Mouse (Mus musculus): ENCODE data around the gene Zfp367. TPM values are rescaled to one million over a fixed set of nuclear protein-coding genes. Genes with fewer than 3 reads are reported as not detected.
A peak's percentile ranks its signal among the peaks of the same experiment; 100 is the strongest.

The Zfp367 gene
- polyA plus RNA-seq, 1 experiment from 2014 or later = 3.8 TPM

GRCm38 (mm10) chr13:64129616-64130375, 23.2 kb downstream of the Zfp367 start:
- Histone ChIP-seq H3K9ac (replicated peaks; ENCODE audit: low read depth, low read length) (peak overlapping the region; percentile 48; the same call in 1 of the 2 replicates), H3K4me1 (ENCODE audit: control insufficient read depth, insufficient read depth, low read length) (0 out of 2 replicates have a peak, but pooled peaks cover 3% of the 10 kb centered on the region), H3K27ac (ENCODE audit: low read depth, low read length) (no peak overlapping the region), H3K27me3 (ENCODE audit: control insufficient read depth, insufficient read depth, low read length) (no peaks in the 10 kb centered on the region), H3K9me3 (ENCODE audit: control insufficient read depth, low read length) (no peaks in the 10 kb centered on the region), H3K4me3 (ENCODE audit: low read depth, low read length) (peak overlapping the region; percentile 48), H3K4me2 (ENCODE audit: low read depth, low read length) (peak overlapping the region; percentile 75), H3K36me3 (ENCODE audit: control insufficient read depth, insufficient read depth, low read length) (no peaks in the 10 kb centered on the region)
- WGBS = 37% methylated on average over 15 of the region's 15 CpGs
- peak; percentile 80; the same call in 1 of the 2 replicates for ATAC-seq (ENCODE audit: low read depth)

GRCm38 (mm10) chr13:64128858-64129615, 24.0 kb downstream of the Zfp367 start, which contains the start of gene Slc35d2:
TSS of gene Slc35d2 (minus strand) at chr13:64129368.
- H3K4me1 ChIP-seq (ENCODE audit: control insufficient read depth, insufficient read depth, low read length) = 0 out of 2 replicates have a peak, but pooled peaks cover 3% of the 10 kb centered on the region
- no peaks in the 10 kb centered on the region for H3K27me3 ChIP-seq (ENCODE audit: control insufficient read depth, insufficient read depth, low read length)
- WGBS = 9% methylated on average over 44 of the region's 44 CpGs
- H3K4me2 ChIP-seq (ENCODE audit: low read depth, low read length) = peak within 1 kb of the TSS; percentile 75
- H3K27ac ChIP-seq (ENCODE audit: low read depth, low read length) = no peak within 1 kb of the TSS
- no peaks in the 10 kb centered on the region for H3K36me3 ChIP-seq (ENCODE audit: control insufficient read depth, insufficient read depth, low read length)
- no peaks in the 10 kb centered on the region for H3K9me3 ChIP-seq (ENCODE audit: control insufficient read depth, low read length)
- ATAC-seq (ENCODE audit: low read depth) = peak; percentile 85
- H3K9ac ChIP-seq (replicated peaks; ENCODE audit: low read depth, low read length) = peak within 1 kb of the TSS; percentile 48
- peak within 1 kb of the TSS; percentile 48 for H3K4me3 ChIP-seq (ENCODE audit: low read depth, low read length)

GRCm38 (mm10) chr13:64126316-64126715, 26.7 kb downstream of the Zfp367 start:
- Histone ChIP-seq H3K4me1 (ENCODE audit: control insufficient read depth, insufficient read depth, low read length) (0 out of 2 replicates have a peak, but pooled peaks cover 3% of the 10 kb centered on the region), H3K36me3 (ENCODE audit: control insufficient read depth, insufficient read depth, low read length) (no peaks in the 10 kb centered on the region), H3K27me3 (ENCODE audit: control insufficient read depth, insufficient read depth, low read length) (no peaks in the 10 kb centered on the region), H3K27ac (ENCODE audit: low read depth, low read length) (no peak overlapping the region), H3K9ac (replicated peaks; ENCODE audit: low read depth, low read length) (no peak overlapping the region), H3K4me2 (ENCODE audit: low read depth, low read length) (no peak overlapping the region), H3K4me3 (ENCODE audit: low read depth, low read length) (no peak overlapping the region), H3K9me3 (ENCODE audit: control insufficient read depth, low read length) (no peaks in the 10 kb centered on the region)
- WGBS = 72% methylated on average over 4 of the region's 4 CpGs
- ATAC-seq (ENCODE audit: low read depth) = no peak

GRCm38 (mm10) chr13:64124886-64125285, 28.1 kb downstream of the Zfp367 start:
- H3K9ac ChIP-seq (replicated peaks; ENCODE audit: low read depth, low read length) = no peak overlapping the region
- 0 out of 2 replicates have a peak, but pooled peaks cover 3% of the 10 kb centered on the region for H3K4me1 ChIP-seq (ENCODE audit: control insufficient read depth, insufficient read depth, low read length)
- 89% methylated on average over 6 of the region's 6 CpGs for WGBS
- H3K36me3 ChIP-seq (ENCODE audit: control insufficient read depth, insufficient read depth, low read length) = no peaks in the 10 kb centered on the region
- no peak overlapping the region for H3K4me3 ChIP-seq (ENCODE audit: low read depth, low read length)
- H3K4me2 ChIP-seq (ENCODE audit: low read depth, low read length) = no peak overlapping the region
- ATAC-seq (ENCODE audit: low read depth) = no peak
- H3K27me3 ChIP-seq (ENCODE audit: control insufficient read depth, insufficient read depth, low read length) = no peaks in the 10 kb centered on the region
- no peaks in the 10 kb centered on the region for H3K9me3 ChIP-seq (ENCODE audit: control insufficient read depth, low read length)
- no peak overlapping the region for H3K27ac ChIP-seq (ENCODE audit: low read depth, low read length)

- Histone ChIP-seq H3K27ac (ENCODE audit: low read depth, low read length) (no peak overlapping the region), H3K4me2 (ENCODE audit: low read depth, low read length) (no peak overlapping the region), H3K36me3 (ENCODE audit: control insufficient read depth, insufficient read depth, low read length) (no peaks in the 10 kb centered on the region), H3K9me3 (ENCODE audit: control insufficient read depth, low read length) (no peaks in the 10 kb centered on the region), H3K4me3 (ENCODE audit: low read depth, low read length) (no peak overlapping the region), H3K4me1 (ENCODE audit: control insufficient read depth, insufficient read depth, low read length) (no peaks in the 10 kb centered on the region), H3K9ac (replicated peaks; ENCODE audit: low read depth, low read length) (no peak overlapping the region), H3K27me3 (ENCODE audit: control insufficient read depth, insufficient read depth, low read length) (no peaks in the 10 kb centered on the region)
- no peak for ATAC-seq (ENCODE audit: low read depth)
- 28% methylated on average over 6 of the region's 6 CpGs for WGBS
Observed at GRCm38 (mm10) chr13:64123491-64124188, 29.4 kb downstream of the Zfp367 start.

- ATAC-seq (ENCODE audit: low read depth) = no peak
- no peak overlapping the region for H3K4me2 ChIP-seq (ENCODE audit: low read depth, low read length)
- H3K9ac ChIP-seq (replicated peaks; ENCODE audit: low read depth, low read length) = no peak overlapping the region
- H3K4me3 ChIP-seq (ENCODE audit: low read depth, low read length) = no peak overlapping the region
- no peaks in the 10 kb centered on the region for H3K4me1 ChIP-seq (ENCODE audit: control insufficient read depth, insufficient read depth, low read length)
- WGBS = 75% methylated on average over 4 of the region's 4 CpGs
- H3K36me3 ChIP-seq (ENCODE audit: control insufficient read depth, insufficient read depth, low read length) = no peaks in the 10 kb centered on the region
- H3K27me3 ChIP-seq (ENCODE audit: control insufficient read depth, insufficient read depth, low read length) = no peaks in the 10 kb centered on the region
- no peak overlapping the region for H3K27ac ChIP-seq (ENCODE audit: low read depth, low read length)
- no peaks in the 10 kb centered on the region for H3K9me3 ChIP-seq (ENCODE audit: control insufficient read depth, low read length)
Observed at GRCm38 (mm10) chr13:64120760-64121159, 32.2 kb downstream of the Zfp367 start.

GRCm38 (mm10) chr13:64117442-64117841, 35.6 kb downstream of the Zfp367 start:
- H3K4me2 ChIP-seq (ENCODE audit: low read depth, low read length) = no peak overlapping the region
- ATAC-seq (ENCODE audit: low read depth) = no peak
- H3K27ac ChIP-seq (ENCODE audit: low read depth, low read length) = no peak overlapping the region
- no peaks in the 10 kb centered on the region for H3K4me1 ChIP-seq (ENCODE audit: control insufficient read depth, insufficient read depth, low read length)
- no peak overlapping the region for H3K9ac ChIP-seq (replicated peaks; ENCODE audit: low read depth, low read length)
- H3K9me3 ChIP-seq (ENCODE audit: control insufficient read depth, low read length) = no peaks in the 10 kb centered on the region
- H3K36me3 ChIP-seq (ENCODE audit: control insufficient read depth, insufficient read depth, low read length) = no peaks in the 10 kb centered on the region
- 66% methylated on average over 2 of the region's 2 CpGs for WGBS
- H3K27me3 ChIP-seq (ENCODE audit: control insufficient read depth, insufficient read depth, low read length) = no peaks in the 10 kb centered on the region
- no peak overlapping the region for H3K4me3 ChIP-seq (ENCODE audit: low read depth, low read length)

GRCm38 (mm10) chr13:64110421-64110820, 42.6 kb downstream of the Zfp367 start:
- H3K9me3 ChIP-seq (ENCODE audit: control insufficient read depth, low read length) = no peaks in the 10 kb centered on the region
- H3K4me2 ChIP-seq (ENCODE audit: low read depth, low read length) = no peak overlapping the region
- no peaks in the 10 kb centered on the region for H3K36me3 ChIP-seq (ENCODE audit: control insufficient read depth, insufficient read depth, low read length)
- no peak overlapping the region for H3K4me3 ChIP-seq (ENCODE audit: low read depth, low read length)
- no peaks in the 10 kb centered on the region for H3K27me3 ChIP-seq (ENCODE audit: control insufficient read depth, insufficient read depth, low read length)
- no peak for ATAC-seq (ENCODE audit: low read depth)
- H3K4me1 ChIP-seq (ENCODE audit: control insufficient read depth, insufficient read depth, low read length) = peaks cover 3% of the 10 kb centered on the region; the same call in 1 of the 2 replicates
- WGBS = 96% methylated on average over 1 of the region's 1 CpGs
- H3K9ac ChIP-seq (replicated peaks; ENCODE audit: low read depth, low read length) = no peak overlapping the region
- H3K27ac ChIP-seq (ENCODE audit: low read depth, low read length) = no peak overlapping the region

All from neural tube, embryonic 14.5 days (tissue).